Mouse (Mus musculus) liver, embryonic 12.5 days (tissue): ENCODE results near the gene Lcn9. TPM values are rescaled to one million over a fixed set of nuclear protein-coding genes. Genes with fewer than 3 reads are reported as not detected.

ENCODE experiments used
- ATAC-seq: fragments of 200-750 bp; cut with Nextera tagmentation; 2 replicates; pipeline ENCODE4 v1.8.0; 2017; ENCODE audit warnings: moderate number of reproducible peaks, mild to moderate bottlenecking, moderate library complexity
- H3K27ac ChIP-seq: fragments of 300-500 bp; sonication (generic); 2 replicates; pipeline ENCODE4 v1.5.1; 2016; ENCODE audit warnings: mild to moderate bottlenecking
- H3K27me3 ChIP-seq: fragments of 300-500 bp; sonication (generic); replicated peaks from 2 replicates; pipeline ENCODE4 v1.6.1; 2016; ENCODE audit warnings: mild to moderate bottlenecking, moderate library complexity
- H3K36me3 ChIP-seq: fragments of 300-500 bp; sonication (generic); 2 replicates; pipeline ENCODE4 v1.6.1; 2016; ENCODE audit warnings: mild to moderate bottlenecking, moderate library complexity
- H3K4me1 ChIP-seq: fragments of 300-500 bp; sonication (generic); 2 replicates; pipeline ENCODE4 v1.6.1; 2016
- H3K4me2 ChIP-seq: fragments of 300-500 bp; sonication (generic); 2 replicates; pipeline ENCODE4 v1.6.1; 2016; ENCODE audit warnings: mild to moderate bottlenecking, moderate library complexity
- H3K4me3 ChIP-seq: fragments of 300-500 bp; sonication (generic); 2 replicates; pipeline ENCODE4 v1.5.1; 2016; ENCODE audit warnings: mild to moderate bottlenecking, moderate library complexity
- H3K9ac ChIP-seq: fragments of 300-500 bp; sonication (generic); 2 replicates; pipeline ENCODE4 v1.6.1; 2016; ENCODE audit warnings: mild to moderate bottlenecking, moderate library complexity
- H3K9me3 ChIP-seq: fragments of 300-500 bp; sonication (generic); replicated peaks from 2 replicates; pipeline ENCODE4 v1.6.1; 2016; ENCODE audit warnings: mild to moderate bottlenecking, moderate library complexity
- WGBS: fragments of 180-500 bp; shearing (Covaris S2); methylation state at CpG from one replicate; pipeline ENCODE4 v1.1.7; 2016; ENCODE audit not compliant: insufficient replicate concordance; 5-methylcytosine and 5-hydroxymethylcytosine counted together
- polyA plus RNA-seq: library from polyadenylated mRNA; unstranded; fragments of >200 nt; fragmentation: Nextera tagmentation; extraction: Ambion mirVana; gene quantifications from 2 replicates; pipeline ENCODE4 v1.2.1, GENCODE M21; 2016

Gene Lcn9
- polyA plus RNA-seq, 1 experiment from 2014 or later: not detected

DNA sequence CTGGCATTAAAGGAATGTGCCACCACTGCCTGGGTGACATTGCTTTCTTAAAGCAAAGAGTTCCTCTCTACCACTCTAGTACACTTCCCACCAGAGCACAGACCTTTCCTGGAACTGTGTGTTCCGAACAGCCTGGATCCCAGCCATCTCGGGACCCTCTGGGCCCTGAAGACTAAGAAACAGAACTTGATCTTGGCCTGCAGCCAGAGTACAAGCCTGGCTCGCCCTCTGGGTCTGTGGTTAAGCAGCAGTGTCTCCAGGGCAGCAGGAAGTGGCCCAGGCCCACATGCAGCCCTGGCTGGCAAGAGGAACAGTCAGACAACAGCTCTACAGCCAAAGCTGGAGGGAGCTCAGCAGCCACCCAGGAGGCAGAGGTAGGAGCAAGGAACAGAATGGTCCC is 29.7 kb downstream of the Lcn9 start:
- Histone ChIP-seq H3K4me1 (no peaks in the 10 kb centered on the region), H3K27me3 (0 out of 2 replicates have a peak, but pooled peaks cover 4% of the 10 kb centered on the region), H3K27ac (no peak overlapping the region), H3K4me3 (no peak overlapping the region), H3K9ac (no peak overlapping the region), H3K4me2 (no peak overlapping the region), H3K9me3 (no peaks in the 10 kb centered on the region), H3K36me3 (no peaks in the 10 kb centered on the region)
- WGBS: 33% methylated on average over 3 of the region's 3 CpGs
- ATAC-seq: no peak

DNA sequence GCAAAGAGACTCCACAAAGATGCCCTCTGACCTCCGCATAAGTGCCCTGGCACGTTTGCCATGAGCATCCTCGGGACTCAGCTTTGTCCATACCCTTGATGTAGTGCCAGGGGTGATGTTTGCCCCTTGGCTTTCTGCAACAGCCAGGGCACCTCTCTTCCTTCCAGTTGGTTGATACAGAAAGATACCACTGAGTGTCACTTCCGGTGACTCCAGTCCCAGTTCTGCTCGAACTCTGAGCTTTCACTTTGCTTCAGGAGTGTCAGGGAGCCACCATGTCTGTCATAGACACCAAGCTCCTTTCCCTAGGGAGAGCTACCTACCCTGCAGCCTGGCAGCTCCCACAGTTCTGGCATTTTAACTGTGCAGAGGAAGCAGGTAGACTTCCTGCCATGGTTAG is 31.0 kb downstream of the Lcn9 start:
- ATAC-seq: no peak
- no peaks in the 10 kb centered on the region for H3K4me1 ChIP-seq
- 0 out of 2 replicates have a peak, but pooled peaks cover 4% of the 10 kb centered on the region for H3K27me3 ChIP-seq
- H3K36me3 ChIP-seq: no peaks in the 10 kb centered on the region
- no peaks in the 10 kb centered on the region for H3K9me3 ChIP-seq
- H3K4me3 ChIP-seq: no peak overlapping the region
- WGBS: 63% methylated on average over 5 of the region's 5 CpGs
- H3K27ac ChIP-seq: no peak overlapping the region
- no peak overlapping the region for H3K9ac ChIP-seq
- H3K4me2 ChIP-seq: no peak overlapping the region

DNA sequence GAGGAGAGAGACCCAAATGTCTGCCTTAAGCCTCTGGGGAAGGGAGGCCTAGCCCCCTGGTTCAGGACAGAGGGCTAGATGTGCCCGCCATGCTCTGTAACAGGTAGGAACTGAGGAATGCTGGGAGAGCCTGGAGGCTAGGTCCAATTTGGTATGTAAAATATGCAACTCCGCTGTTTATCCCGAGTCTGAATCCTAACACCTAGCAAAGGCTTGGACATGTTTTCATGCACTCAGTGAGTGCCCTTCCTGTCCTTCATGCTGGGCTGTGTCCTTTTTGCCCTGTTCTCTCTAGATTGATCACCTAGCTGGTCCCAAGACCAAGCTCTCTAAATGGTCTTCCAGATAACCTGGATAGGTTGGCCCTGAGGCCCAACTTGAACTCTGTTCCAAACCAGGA is 36.9 kb downstream of the Lcn9 start:
- no peak for ATAC-seq
- Histone ChIP-seq H3K9ac (no peak overlapping the region), H3K9me3 (no peaks in the 10 kb centered on the region), H3K36me3 (no peaks in the 10 kb centered on the region), H3K4me1 (peaks cover 6% of the 10 kb centered on the region; the same call in 1 of the 2 replicates), H3K27ac (no peak overlapping the region), H3K27me3 (peaks cover 37% of the 10 kb centered on the region), H3K4me2 (no peak overlapping the region), H3K4me3 (no peak overlapping the region)
- WGBS: 52% methylated on average over 3 of the region's 3 CpGs

DNA sequence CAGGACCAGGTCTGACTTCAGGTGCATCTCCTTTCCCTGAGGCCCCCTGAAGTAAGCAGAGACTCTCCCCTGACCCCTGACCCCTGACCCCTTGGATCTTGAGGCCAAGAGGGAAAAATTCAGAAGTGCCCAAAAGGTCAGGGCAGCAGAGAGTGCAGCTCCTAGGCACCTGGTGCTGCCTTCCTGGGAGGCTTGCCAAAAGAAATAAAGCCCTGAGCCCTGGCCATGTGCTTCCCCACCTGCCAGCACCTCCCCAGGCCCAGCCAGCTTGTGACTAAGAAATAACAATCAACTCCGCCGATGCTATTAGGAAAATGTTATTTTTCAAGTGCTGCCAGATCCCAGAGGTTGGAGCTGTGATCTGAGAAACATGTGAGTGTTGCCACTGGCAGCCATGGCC is 39.1 kb downstream of the Lcn9 start:
- no peak overlapping the region for H3K27ac ChIP-seq
- H3K27me3 ChIP-seq: peaks cover 59% of the 10 kb centered on the region
- H3K9ac ChIP-seq: no peak overlapping the region
- H3K4me3 ChIP-seq: no peak overlapping the region
- 50% methylated on average over 2 of the region's 2 CpGs for WGBS
- H3K4me1 ChIP-seq: peaks cover 6% of the 10 kb centered on the region; the same call in 1 of the 2 replicates
- H3K4me2 ChIP-seq: no peak overlapping the region
- no peaks in the 10 kb centered on the region for H3K36me3 ChIP-seq
- H3K9me3 ChIP-seq: no peaks in the 10 kb centered on the region
- ATAC-seq: no peak

GRCm38 (mm10) chr2:25862696-25863270 is 39.8 kb downstream of the Lcn9 start:
- Histone ChIP-seq H3K27ac (no peak overlapping the region), H3K36me3 (no peaks in the 10 kb centered on the region), H3K27me3 (peaks cover 62% of the 10 kb centered on the region), H3K4me1 (peaks cover 6% of the 10 kb centered on the region; the same call in 1 of the 2 replicates), H3K9me3 (no peaks in the 10 kb centered on the region), H3K4me2 (no peak overlapping the region), H3K9ac (no peak overlapping the region), H3K4me3 (no peak overlapping the region)
- ATAC-seq: no peak
- WGBS: 54% methylated on average over 5 of the region's 5 CpGs

- Histone ChIP-seq H3K27me3 (peaks cover 69% of the 10 kb centered on the region), H3K4me2 (peak within 1 kb of the TSS; percentile 74), H3K4me3 (peak within 1 kb of the TSS; percentile 43), H3K9ac (no peak within 1 kb of the TSS), H3K4me1 (peaks cover 6% of the 10 kb centered on the region; the same call in 1 of the 2 replicates), H3K27ac (no peak within 1 kb of the TSS), H3K9me3 (no peaks in the 10 kb centered on the region), H3K36me3 (no peaks in the 10 kb centered on the region)
- ATAC-seq: no peak
- WGBS: 2% methylated on average over 51 of the region's 53 CpGs
These were observed 40.6 kb downstream of the Lcn9 start, which contains the start of gene Kcnt1 for GRCm38 (mm10) chr2:25863337-25864131. TSS of gene Kcnt1 (plus strand) at chr2:25863734.

GRCm38 (mm10) chr2:25864230-25864629 is 41.3 kb downstream of the Lcn9 start:
- H3K9me3 ChIP-seq: no peaks in the 10 kb centered on the region
- peak overlapping the region; percentile 74 for H3K4me2 ChIP-seq
- H3K27me3 ChIP-seq: peaks cover 73% of the 10 kb centered on the region
- WGBS: 8% methylated on average over 18 of the region's 18 CpGs
- H3K4me3 ChIP-seq: peak overlapping the region; percentile 43
- H3K36me3 ChIP-seq: no peaks in the 10 kb centered on the region
- H3K9ac ChIP-seq: no peak overlapping the region
- ATAC-seq: no peak
- peaks cover 6% of the 10 kb centered on the region; the same call in 1 of the 2 replicates for H3K4me1 ChIP-seq
- no peak overlapping the region for H3K27ac ChIP-seq

DNA sequence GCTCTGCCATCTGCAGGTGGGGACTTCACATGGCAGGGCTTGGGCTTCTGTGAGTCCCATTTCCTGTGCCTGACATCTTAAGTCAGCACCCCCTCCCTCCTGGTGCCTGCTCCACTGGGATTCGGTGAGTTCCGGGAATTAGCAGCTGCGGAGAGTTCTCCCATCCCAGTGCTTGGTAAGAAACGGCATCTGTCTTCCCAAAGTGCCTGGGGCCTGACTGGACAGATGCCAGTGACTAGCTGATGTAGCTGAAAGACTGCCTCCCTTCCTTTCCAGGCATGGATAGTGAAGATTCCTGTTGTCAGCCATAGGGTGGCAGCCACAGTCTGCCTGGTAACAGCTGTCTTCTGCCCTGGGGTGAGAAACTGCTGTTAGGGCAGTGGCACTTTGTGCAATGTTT is 42.5 kb downstream of the Lcn9 start:
- no peak overlapping the region for H3K9ac ChIP-seq
- H3K4me1 ChIP-seq: peaks cover 6% of the 10 kb centered on the region; the same call in 1 of the 2 replicates
- no peak overlapping the region for H3K27ac ChIP-seq
- ATAC-seq: no peak
- no peaks in the 10 kb centered on the region for H3K36me3 ChIP-seq
- no peak overlapping the region for H3K4me3 ChIP-seq
- no peaks in the 10 kb centered on the region for H3K9me3 ChIP-seq
- H3K27me3 ChIP-seq: peaks cover 73% of the 10 kb centered on the region
- 15% methylated on average over 4 of the region's 4 CpGs for WGBS
- no peak overlapping the region for H3K4me2 ChIP-seq

DNA sequence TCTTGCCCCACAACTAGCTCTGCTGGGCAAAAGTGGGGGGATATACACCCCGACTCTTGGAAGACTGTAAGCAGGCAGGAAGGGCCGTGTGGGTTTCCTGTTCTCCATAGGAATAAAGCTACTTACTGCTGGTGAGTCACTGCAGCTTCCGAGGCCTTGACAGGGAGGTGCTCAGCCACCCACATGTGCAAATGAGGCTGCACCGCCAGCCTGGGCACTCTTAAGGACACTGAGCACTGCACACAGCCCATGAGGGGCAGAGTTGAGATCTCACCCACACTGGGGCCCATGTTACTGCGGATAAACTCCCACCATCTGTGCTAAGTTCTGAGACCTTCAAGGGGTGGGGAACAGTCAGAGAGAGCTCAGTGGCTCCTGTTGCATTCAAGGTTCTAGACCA is 43.7 kb downstream of the Lcn9 start:
- Histone ChIP-seq H3K9ac (no peak overlapping the region), H3K4me1 (peaks cover 6% of the 10 kb centered on the region; the same call in 1 of the 2 replicates), H3K4me2 (no peak overlapping the region), H3K9me3 (no peaks in the 10 kb centered on the region), H3K27me3 (peaks cover 71% of the 10 kb centered on the region), H3K36me3 (no peaks in the 10 kb centered on the region), H3K4me3 (no peak overlapping the region), H3K27ac (no peak overlapping the region)
- ATAC-seq: no peak
- WGBS: 31% methylated on average over 5 of the region's 5 CpGs

Other genes with a start within 250 kb of the Lcn9 start
- 0.38 and 0.45 TPM in 2 replicates for gene Mamdc4, start 248.3 kb upstream of the Lcn9 start, polyA plus RNA-seq
- 67.8 and 69.2 TPM in 2 replicates for gene Phpt1, start 247.9 kb upstream of the Lcn9 start, polyA plus RNA-seq
- gene Ajm1, start 241.4 kb upstream of the Lcn9 start, polyA plus RNA-seq: not detected in 2 replicates
- gene Rabl6, start 214.6 kb upstream of the Lcn9 start, polyA plus RNA-seq: 41.8 and 42.9 TPM in 2 replicates
- gene Ccdc183, start 205.5 kb upstream of the Lcn9 start, polyA plus RNA-seq: 0.14 and 0.28 TPM in 2 replicates
- 7.1 and 8.0 TPM in 2 replicates for gene Tmem141, start 201.1 kb upstream of the Lcn9 start, polyA plus RNA-seq
- gene Fcna, start 195.1 kb upstream of the Lcn9 start, polyA plus RNA-seq: 30.8 and 35.6 TPM in 2 replicates
- not detected in 2 replicates for gene Lcn8, start 170.0 kb upstream of the Lcn9 start, polyA plus RNA-seq
- not detected in 2 replicates for gene Lcn5, start 165.2 kb upstream of the Lcn9 start, polyA plus RNA-seq
- gene Lcn6, start 146.4 kb upstream of the Lcn9 start, polyA plus RNA-seq: not detected in 2 replicates
- not detected in 2 replicates for gene Lcn10, start 140.4 kb upstream of the Lcn9 start, polyA plus RNA-seq
- gene Obp2a, start 123.1 kb upstream of the Lcn9 start, polyA plus RNA-seq: not detected in 2 replicates
- gene Bmyc, start 116.4 kb upstream of the Lcn9 start, polyA plus RNA-seq: 21.7 and 21.8 TPM in 2 replicates
- not detected in 2 replicates for gene Obp2b, start 86.1 kb upstream of the Lcn9 start, polyA plus RNA-seq
- gene Lcn3, start 57.6 kb upstream of the Lcn9 start, polyA plus RNA-seq: not detected in 2 replicates
- gene Lcn11, start 46.1 kb upstream of the Lcn9 start, polyA plus RNA-seq: not detected in 2 replicates
- not detected in 2 replicates for gene Gm13539, start 40.9 kb upstream of the Lcn9 start, polyA plus RNA-seq
- gene Glt6d1, start 7.3 kb upstream of the Lcn9 start, polyA plus RNA-seq: not detected in 2 replicates
- not detected in 2 replicates for gene Sohlh1, start 24.1 kb downstream of the Lcn9 start, polyA plus RNA-seq
- 0.02 TPM in 1 of 2 replicates, not detected in the other for gene Kcnt1, start 40.6 kb downstream of the Lcn9 start, polyA plus RNA-seq
- gene Camsap1, start 160.1 kb downstream of the Lcn9 start, polyA plus RNA-seq: 13.0 and 13.5 TPM in 2 replicates
- gene Ubac1, start 198.6 kb downstream of the Lcn9 start, polyA plus RNA-seq: 487 and 506 TPM in 2 replicates